In genomic region chr8:13673215-13673614, GRCm38 (mm10) we compare ENCODE assay signal across 9 mouse cellular contexts. TPM values are rescaled to one million over a fixed set of nuclear protein-coding genes. Genes with fewer than 3 reads are reported as not detected.
DNase-seq lines count a peak whose midpoint lies in the region; ATAC-seq lines count a peak whose summit lies in the region.
"Had no signal": no experiment of that assay in that cellular context is flagged by ENCODE, and none has a peak within 500 bp of the region (broad histone marks: within the 10 kb centered on the region; RNA-seq: fewer than 3 reads in every experiment).

No protein-coding gene starts in this region.

- H3K27me3 ChIP-seq in midbrain, embryonic 13.5 days = no peaks in the 10 kb centered on the region
- H3K27me3 ChIP-seq in midbrain, embryonic 15.5 days (replicated peaks) = no peaks in the 10 kb centered on the region
- H3K27me3 ChIP-seq in neural tube, embryonic 15.5 days (replicated peaks) = no peaks in the 10 kb centered on the region

- peaks cover 42% of the 10 kb centered on the region for H3K4me1 ChIP-seq in midbrain, embryonic 13.5 days (replicated peaks)
- H3K4me1 ChIP-seq in midbrain, embryonic 15.5 days = peaks cover 38% of the 10 kb centered on the region
- peaks cover 62% of the 10 kb centered on the region for H3K4me1 ChIP-seq in neural tube, embryonic 15.5 days

- ATAC-seq in midbrain, embryonic 13.5 days = no peak
- ATAC-seq in midbrain, embryonic 15.5 days (replicated peaks) = no peak
- ATAC-seq in neural tube, embryonic 15.5 days (ENCODE audit: low FRiP score) = no peak

- peak overlapping the region; percentile 32; the same call in 1 of the 2 replicates for H3K9ac ChIP-seq in midbrain, embryonic 13.5 days (replicated peaks)
- no peak overlapping the region for H3K9ac ChIP-seq in midbrain, embryonic 15.5 days
- H3K9ac ChIP-seq in neural tube, embryonic 15.5 days (replicated peaks) = peak overlapping the region; percentile 24; the same call in 1 of the 2 replicates

- no peaks in the 10 kb centered on the region for H3K9me3 ChIP-seq in midbrain, embryonic 13.5 days
- no peaks in the 10 kb centered on the region for H3K9me3 ChIP-seq in midbrain, embryonic 15.5 days
- no peaks in the 10 kb centered on the region for H3K9me3 ChIP-seq in neural tube, embryonic 15.5 days (replicated peaks)

- WGBS in midbrain, embryonic 13.5 days = 69% methylated on average over 4 of the region's 4 CpGs
- WGBS in midbrain, embryonic 15.5 days = 66% methylated on average over 4 of the region's 4 CpGs
- 61% methylated on average over 4 of the region's 4 CpGs for WGBS in neural tube, embryonic 15.5 days

- no peak overlapping the region for H3K4me2 ChIP-seq in midbrain, embryonic 13.5 days (replicated peaks)
- H3K4me2 ChIP-seq in midbrain, embryonic 15.5 days = no peak overlapping the region
- H3K4me2 ChIP-seq in neural tube, embryonic 15.5 days = peak overlapping the region; percentile 80

- H3K27ac ChIP-seq in midbrain, embryonic 13.5 days = no peak overlapping the region
- no peak overlapping the region for H3K27ac ChIP-seq in midbrain, embryonic 15.5 days
- H3K27ac ChIP-seq in neural tube, embryonic 15.5 days (replicated peaks) = peak overlapping the region; percentile 94

- peak; percentile 44 for DNase-seq in cerebellum, adult 11-12 months
- DNase-seq in cerebellum, postnatal 4 days (ENCODE audit: low spot score in 2 of 2) = no peak
- peak; percentile 57 to 64 for DNase-seq in heart, adult 9 months (ENCODE audit: low spot score in 2 of 2)
- DNase-seq in left cerebral cortex, postnatal 10 days (ENCODE audit: extremely low spot score in 1 of 2, low spot score in 2 of 2) = no peak
- DNase-seq in thymus, postnatal 25 days = no peak

- intact Hi-C loops in left cerebral cortex, postnatal 10 days (cut with DNase I) = loop anchor here (5.0 kb wide), 1 partner anchor 46 kb away; no protein-coding TSS in a partner anchor

- H3K36me3 ChIP-seq in midbrain, embryonic 13.5 days = no peaks in the 10 kb centered on the region
- H3K36me3 ChIP-seq in midbrain, embryonic 15.5 days (replicated peaks) = no peaks in the 10 kb centered on the region
- no peaks in the 10 kb centered on the region for H3K36me3 ChIP-seq in neural tube, embryonic 15.5 days

- H3K4me3 ChIP-seq in midbrain, embryonic 13.5 days (replicated peaks) = no peak overlapping the region
- no peak overlapping the region for H3K4me3 ChIP-seq in midbrain, embryonic 15.5 days
- peak overlapping the region; percentile 90; the same call in 1 of the 2 replicates for H3K4me3 ChIP-seq in neural tube, embryonic 15.5 days (replicated peaks)

RNA-seq across cellular contexts. Expression of gene Rasa3, which starts 4.2 kb away (rescaled TPM):
- 20.6 and 21.7 TPM in 2 replicates for polyA plus RNA-seq in midbrain, embryonic 13.5 days (2015; fragmentation: Nextera tagmentation; extraction: Ambion mirVana)
- 27.3 and 27.7 TPM in 2 replicates for polyA plus RNA-seq in midbrain, embryonic 15.5 days (2015; fragmentation: Nextera tagmentation; extraction: Ambion mirVana)
- polyA plus RNA-seq in neural tube, embryonic 15.5 days (2015; fragmentation: Nextera tagmentation; extraction: Ambion mirVana) = 38.8 and 39.3 TPM in 2 replicates
- total RNA-seq in left cerebral cortex, postnatal 10 days (2021) = 10 to 100 TPM; 55.6 to 56.9 TPM

RNA-seq across cellular contexts. Expression of gene Cfap97d2, which starts 32.5 kb away (rescaled TPM):
- 2.2 and 3.1 TPM in 2 replicates for polyA plus RNA-seq in midbrain, embryonic 13.5 days (2015; fragmentation: Nextera tagmentation; extraction: Ambion mirVana)
- polyA plus RNA-seq in midbrain, embryonic 15.5 days (2015; fragmentation: Nextera tagmentation; extraction: Ambion mirVana) = 1.7 and 2.3 TPM in 2 replicates
- 0.83 and 1.4 TPM in 2 replicates for polyA plus RNA-seq in neural tube, embryonic 15.5 days (2015; fragmentation: Nextera tagmentation; extraction: Ambion mirVana)
- total RNA-seq in left cerebral cortex, postnatal 10 days (2021) = 1 to 10 TPM in 1 of 2 experiments, under 1 TPM in 1; 0.75 to 1.5 TPM
- total RNA-seq: heart, postnatal 36 days had no signal

Comparison
In these comparisons a context has a peak if more than half of its experiments do, and no peak if none do; other contexts are left out.
1. DNase-seq: peak in cerebellum, adult 11-12 months (single experiment) and heart, adult 9 months (2 of 2); none in cerebellum, postnatal 4 days (0 of 2), left cerebral cortex, postnatal 10 days (0 of 2) and thymus, postnatal 25 days (single experiment).